Mouse (Mus musculus): ENCODE results near the gene Pik3r2. TPM values are rescaled to one million over a fixed set of nuclear protein-coding genes. Genes with fewer than 3 reads are reported as not detected.

The Pik3r2 gene
- polyA plus RNA-seq, 1 experiment from 2014 or later = 94.1 TPM

GRCm38 (mm10) chr8:70769359-70769758, 7.2 kb downstream of the Pik3r2 start:
- H3K36me3 ChIP-seq = peaks cover 73% of the 10 kb centered on the region
- 8% methylated on average over 26 of the region's 26 CpGs for whole genome bisulfite sequencing
- peak; percentile 62 for ATAC-seq (ENCODE audit: low FRiP score)

GRCm38 (mm10) chr8:70768956-70769355, 7.6 kb downstream of the Pik3r2 start:
- no peak overlapping the region for H3K27ac ChIP-seq
- no peaks in the 10 kb centered on the region for H3K9me3 ChIP-seq
- H3K4me3 ChIP-seq = no peak overlapping the region
- H3K9ac ChIP-seq = no peak overlapping the region
- H3K4me2 ChIP-seq = no peak overlapping the region
- H3K4me1 ChIP-seq (replicated peaks) = peaks cover 45% of the 10 kb centered on the region
- peaks cover 30% of the 10 kb centered on the region for H3K27me3 ChIP-seq
- ATAC-seq (ENCODE audit: low FRiP score) = peak; percentile 17
- WGBS = 87% methylated on average over 16 of the region's 16 CpGs
- H3K36me3 ChIP-seq = peaks cover 71% of the 10 kb centered on the region

More at GRCm38 (mm10) chr8:70769359-70769758, 7.2 kb downstream of the Pik3r2 start:
- Histone ChIP-seq H3K4me2 (no peak overlapping the region), H3K27ac (no peak overlapping the region), H3K27me3 (peaks cover 30% of the 10 kb centered on the region), H3K9me3 (no peaks in the 10 kb centered on the region), H3K4me1 (replicated peaks) (peaks cover 49% of the 10 kb centered on the region), H3K4me3 (no peak overlapping the region), H3K9ac (no peak overlapping the region)

- Histone ChIP-seq H3K27me3 (peaks cover 30% of the 10 kb centered on the region), H3K36me3 (peaks cover 64% of the 10 kb centered on the region)
Observed at GRCm38 (mm10) chr8:70768231-70768776, 8.2 kb downstream of the Pik3r2 start.

GRCm38 (mm10) chr8:70767503-70767902, 9.0 kb downstream of the Pik3r2 start:
- Histone ChIP-seq H3K4me2 (no peak overlapping the region), H3K27me3 (peaks cover 30% of the 10 kb centered on the region), H3K4me3 (no peak overlapping the region), H3K36me3 (peaks cover 56% of the 10 kb centered on the region), H3K27ac (no peak overlapping the region), H3K9me3 (no peaks in the 10 kb centered on the region), H3K4me1 (replicated peaks) (peaks cover 30% of the 10 kb centered on the region), H3K9ac (no peak overlapping the region)
- WGBS = 76% methylated on average over 6 of the region's 6 CpGs
- ATAC-seq (ENCODE audit: low FRiP score) = no peak

More at GRCm38 (mm10) chr8:70768231-70768776, 8.2 kb downstream of the Pik3r2 start:
- no peaks in the 10 kb centered on the region for H3K9me3 ChIP-seq
- no peak overlapping the region for H3K9ac ChIP-seq
- H3K4me3 ChIP-seq = no peak overlapping the region
- H3K4me2 ChIP-seq = no peak overlapping the region
- H3K4me1 ChIP-seq (replicated peaks) = peaks cover 38% of the 10 kb centered on the region
- no peak overlapping the region for H3K27ac ChIP-seq
- WGBS = 96% methylated on average over 32 of the region's 32 CpGs
- no peak for ATAC-seq (ENCODE audit: low FRiP score)

GRCm38 (mm10) chr8:70766571-70767440, 9.7 kb downstream of the Pik3r2 start:
- Histone ChIP-seq H3K9ac (peak overlapping the region; percentile 60), H3K27me3 (peaks cover 30% of the 10 kb centered on the region), H3K9me3 (no peaks in the 10 kb centered on the region), H3K27ac (no peak overlapping the region), H3K4me1 (replicated peaks) (peaks cover 24% of the 10 kb centered on the region), H3K36me3 (peaks cover 49% of the 10 kb centered on the region), H3K4me3 (peak overlapping the region; percentile 22), H3K4me2 (peak overlapping the region; percentile 53)
- ATAC-seq (ENCODE audit: low FRiP score) = no peak
- WGBS = 10% methylated on average over 21 of the region's 21 CpGs

- peak overlapping the region; percentile 60 for H3K9ac ChIP-seq
- H3K4me1 ChIP-seq (replicated peaks) = peaks cover 22% of the 10 kb centered on the region
- H3K36me3 ChIP-seq = peaks cover 41% of the 10 kb centered on the region
- no peaks in the 10 kb centered on the region for H3K9me3 ChIP-seq
- H3K4me2 ChIP-seq = peak overlapping the region; percentile 53
- H3K27me3 ChIP-seq = peaks cover 30% of the 10 kb centered on the region
- WGBS = 3% methylated on average over 34 of the region's 34 CpGs
- no peak for ATAC-seq (ENCODE audit: low FRiP score)
- H3K4me3 ChIP-seq = peak overlapping the region; percentile 22
- H3K27ac ChIP-seq = no peak overlapping the region
Observed at GRCm38 (mm10) chr8:70765838-70766570, 10.5 kb downstream of the Pik3r2 start.

- 81% methylated on average over 9 of the region's 9 CpGs for WGBS
- peaks cover 35% of the 10 kb centered on the region for H3K36me3 ChIP-seq
- H3K9me3 ChIP-seq = no peaks in the 10 kb centered on the region
- peak overlapping the region; percentile 60; the same call in 1 of the 2 replicates for H3K9ac ChIP-seq
- H3K4me1 ChIP-seq (replicated peaks) = peaks cover 24% of the 10 kb centered on the region
- peak overlapping the region; percentile 53 for H3K4me2 ChIP-seq
- no peak overlapping the region for H3K27ac ChIP-seq
- peaks cover 30% of the 10 kb centered on the region for H3K27me3 ChIP-seq
- ATAC-seq (ENCODE audit: low FRiP score) = no peak
- no peak overlapping the region for H3K4me3 ChIP-seq
Observed at GRCm38 (mm10) chr8:70765329-70765728, 11.2 kb downstream of the Pik3r2 start.

GRCm38 (mm10) chr8:70764676-70765075, 11.8 kb downstream of the Pik3r2 start:
- WGBS = 93% methylated on average over 13 of the region's 13 CpGs
- Histone ChIP-seq H3K4me3 (no peak overlapping the region), H3K27me3 (peaks cover 30% of the 10 kb centered on the region), H3K4me1 (replicated peaks) (peaks cover 28% of the 10 kb centered on the region), H3K4me2 (no peak overlapping the region), H3K9ac (no peak overlapping the region), H3K9me3 (no peaks in the 10 kb centered on the region), H3K36me3 (peaks cover 28% of the 10 kb centered on the region), H3K27ac (no peak overlapping the region)
- no peak for ATAC-seq (ENCODE audit: low FRiP score)

- Histone ChIP-seq H3K4me3 (no peak overlapping the region), H3K27me3 (peaks cover 30% of the 10 kb centered on the region), H3K4me2 (no peak overlapping the region), H3K27ac (no peak overlapping the region), H3K4me1 (replicated peaks) (peaks cover 32% of the 10 kb centered on the region), H3K9ac (no peak overlapping the region), H3K36me3 (peaks cover 26% of the 10 kb centered on the region), H3K9me3 (no peaks in the 10 kb centered on the region)
- no peak for ATAC-seq (ENCODE audit: low FRiP score)
- WGBS = 86% methylated on average over 8 of the region's 8 CpGs
Observed at GRCm38 (mm10) chr8:70764026-70764425, 12.5 kb downstream of the Pik3r2 start.

GRCm38 (mm10) chr8:70763354-70763753, 13.2 kb downstream of the Pik3r2 start:
- H3K27ac ChIP-seq = no peak overlapping the region
- 3% methylated on average over 3 of the region's 3 CpGs for WGBS
- peaks cover 28% of the 10 kb centered on the region for H3K27me3 ChIP-seq
- H3K9me3 ChIP-seq = no peaks in the 10 kb centered on the region
- H3K4me2 ChIP-seq = no peak overlapping the region
- peaks cover 37% of the 10 kb centered on the region for H3K4me1 ChIP-seq (replicated peaks)
- no peak for ATAC-seq (ENCODE audit: low FRiP score)
- H3K9ac ChIP-seq = no peak overlapping the region
- no peak overlapping the region for H3K4me3 ChIP-seq
- H3K36me3 ChIP-seq = peaks cover 25% of the 10 kb centered on the region

GRCm38 (mm10) chr8:70762118-70762517, 14.4 kb downstream of the Pik3r2 start:
- Histone ChIP-seq H3K27me3 (peaks cover 16% of the 10 kb centered on the region), H3K4me3 (no peak overlapping the region), H3K4me1 (replicated peaks) (peaks cover 50% of the 10 kb centered on the region), H3K4me2 (no peak overlapping the region), H3K27ac (no peak overlapping the region), H3K9ac (no peak overlapping the region), H3K36me3 (peaks cover 26% of the 10 kb centered on the region), H3K9me3 (no peaks in the 10 kb centered on the region)
- ATAC-seq (ENCODE audit: low FRiP score) = no peak
- WGBS = 68% methylated on average over 1 of the region's 1 CpGs

GRCm38 (mm10) chr8:70760775-70761406, 15.6 kb downstream of the Pik3r2 start, which contains the start of gene Mpv17l2:
Gene Mpv17l2, minus strand, starts transcription at chr8:70760946.
- under 1% methylated on average over 55 of the region's 55 CpGs for WGBS
- peak within 1 kb of the TSS; percentile 98 for H3K4me2 ChIP-seq
- H3K27ac ChIP-seq = peak within 1 kb of the TSS; percentile 87
- peaks cover 50% of the 10 kb centered on the region for H3K4me1 ChIP-seq (replicated peaks)
- H3K9me3 ChIP-seq = no peaks in the 10 kb centered on the region
- peak within 1 kb of the TSS; percentile 70 for H3K4me3 ChIP-seq
- peaks cover 3% of the 10 kb centered on the region; the same call in 1 of the 2 replicates for H3K27me3 ChIP-seq
- peak within 1 kb of the TSS; percentile 93 for H3K9ac ChIP-seq
- peak; percentile 95 for ATAC-seq (ENCODE audit: low FRiP score)
- H3K36me3 ChIP-seq = peaks cover 38% of the 10 kb centered on the region
